Mouse (Mus musculus): ENCODE results near the gene Gm21750. TPM values are rescaled to one million over a fixed set of nuclear protein-coding genes. Genes with fewer than 3 reads are reported as not detected.
"Not testable (repeated sequence)": the region's sequence is repeated elsewhere in the genome, so short reads cannot be mapped to it uniquely, and the experiment has no call there.

Gm21750 gene
- not detected in 2 replicates for polyA plus RNA-seq (2012)

GRCm38 (mm10) chr14:73660925-73661324, at the start of gene Gm21750:
TSS of gene Gm21750 (plus strand) at chr14:73661225.
- H3K4me3 ChIP-seq (replicated peaks); H3K27me3 ChIP-seq (ENCODE audit: control insufficient read depth); H3K9me3 ChIP-seq (ENCODE audit: control insufficient read depth, low read length); H3K36me3 ChIP-seq (ENCODE audit: control insufficient read depth); H3K4me1 ChIP-seq (ENCODE audit: control insufficient read depth): not testable (repeated sequence)

- H3K4me3 ChIP-seq (replicated peaks); H3K36me3 ChIP-seq (ENCODE audit: control insufficient read depth); H3K4me1 ChIP-seq (ENCODE audit: control insufficient read depth); H3K27me3 ChIP-seq (ENCODE audit: control insufficient read depth); H3K9me3 ChIP-seq (ENCODE audit: control insufficient read depth, low read length): not testable (repeated sequence)
Measured at GRCm38 (mm10) chr14:73614961-73615360, 46.1 kb upstream of the Gm21750 start.

DNA sequence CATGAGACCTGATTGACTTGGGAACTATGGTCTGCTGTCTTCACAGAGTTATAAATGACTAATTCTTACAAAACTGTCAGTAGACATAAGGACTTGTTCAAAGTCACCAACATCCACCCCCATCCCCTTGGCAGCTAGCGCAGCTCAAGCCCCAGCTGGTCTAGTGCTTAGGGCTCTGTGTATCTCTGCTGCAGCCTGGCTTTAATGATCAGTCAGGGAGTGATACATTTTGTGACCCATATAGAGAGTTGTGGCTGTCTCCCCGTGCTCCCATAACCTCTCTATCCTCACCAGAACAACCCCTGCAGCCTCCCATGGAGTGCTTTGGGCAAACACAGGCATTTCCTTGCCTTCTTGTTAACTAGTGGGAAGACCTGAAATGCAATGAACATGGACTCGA, 40.1 kb upstream of the Gm21750 start:
- Histone ChIP-seq H3K4me3 (replicated peaks) (no peak overlapping the region), H3K27me3 (ENCODE audit: control insufficient read depth) (no peaks in the 10 kb centered on the region), H3K36me3 (ENCODE audit: control insufficient read depth) (no peaks in the 10 kb centered on the region), H3K9me3 (ENCODE audit: control insufficient read depth, low read length) (no peaks in the 10 kb centered on the region), H3K4me1 (ENCODE audit: control insufficient read depth) (no peaks in the 10 kb centered on the region)
- TF ChIP-seq TAL1 (IDR thresholded peaks at IDR 0.05; ENCODE audit: low read length) (no peak), GATA1 (IDR thresholded peaks at IDR 0.05; ENCODE audit: low read length) (no peak)

GRCm38 (mm10) chr14:73622988-73623387, 38.0 kb upstream of the Gm21750 start:
- TF ChIP-seq GATA1 (IDR thresholded peaks at IDR 0.05; ENCODE audit: low read length) (no peak), TAL1 (IDR thresholded peaks at IDR 0.05; ENCODE audit: low read length) (no peak)
- no peaks in the 10 kb centered on the region for H3K36me3 ChIP-seq (ENCODE audit: control insufficient read depth)
- no peaks in the 10 kb centered on the region for H3K27me3 ChIP-seq (ENCODE audit: control insufficient read depth)
- no peaks in the 10 kb centered on the region for H3K9me3 ChIP-seq (ENCODE audit: control insufficient read depth, low read length)
- H3K4me3 ChIP-seq (replicated peaks) = no peak overlapping the region
- no peaks in the 10 kb centered on the region for H3K4me1 ChIP-seq (ENCODE audit: control insufficient read depth)

- no peak for TF ChIP-seq TAL1 (IDR thresholded peaks at IDR 0.05; ENCODE audit: low read length)
- TF ChIP-seq GATA1 (IDR thresholded peaks at IDR 0.05; ENCODE audit: low read length) = no peak
- H3K36me3 ChIP-seq (ENCODE audit: control insufficient read depth) = no peaks in the 10 kb centered on the region
- H3K27me3 ChIP-seq (ENCODE audit: control insufficient read depth) = no peaks in the 10 kb centered on the region
- no peaks in the 10 kb centered on the region for H3K9me3 ChIP-seq (ENCODE audit: control insufficient read depth, low read length)
- no peaks in the 10 kb centered on the region for H3K4me1 ChIP-seq (ENCODE audit: control insufficient read depth)
- no peak overlapping the region for H3K4me3 ChIP-seq (replicated peaks)
Measured at GRCm38 (mm10) chr14:73625469-73625868, 35.6 kb upstream of the Gm21750 start.

GRCm38 (mm10) chr14:73631511-73631910, 29.5 kb upstream of the Gm21750 start:
- no peaks in the 10 kb centered on the region for H3K4me1 ChIP-seq (ENCODE audit: control insufficient read depth)
- no peak overlapping the region for H3K4me3 ChIP-seq (replicated peaks)
- no peaks in the 10 kb centered on the region for H3K27me3 ChIP-seq (ENCODE audit: control insufficient read depth)
- TF ChIP-seq TAL1 (IDR thresholded peaks at IDR 0.05; ENCODE audit: low read length) (no peak), GATA1 (IDR thresholded peaks at IDR 0.05; ENCODE audit: low read length) (no peak)
- H3K9me3 ChIP-seq (ENCODE audit: control insufficient read depth, low read length) = no peaks in the 10 kb centered on the region
- H3K36me3 ChIP-seq (ENCODE audit: control insufficient read depth) = no peaks in the 10 kb centered on the region

- no peaks in the 10 kb centered on the region for H3K9me3 ChIP-seq (ENCODE audit: control insufficient read depth, low read length)
- no peak overlapping the region for H3K4me3 ChIP-seq (replicated peaks)
- no peaks in the 10 kb centered on the region for H3K36me3 ChIP-seq (ENCODE audit: control insufficient read depth)
- TF ChIP-seq GATA1 (IDR thresholded peaks at IDR 0.05; ENCODE audit: low read length) (no peak), TAL1 (IDR thresholded peaks at IDR 0.05; ENCODE audit: low read length) (no peak)
- H3K4me1 ChIP-seq (ENCODE audit: control insufficient read depth) = no peaks in the 10 kb centered on the region
- no peaks in the 10 kb centered on the region for H3K27me3 ChIP-seq (ENCODE audit: control insufficient read depth)
Measured at GRCm38 (mm10) chr14:73632648-73633263, 28.3 kb upstream of the Gm21750 start.

GRCm38 (mm10) chr14:73634356-73634755, 26.7 kb upstream of the Gm21750 start:
- Histone ChIP-seq H3K4me3 (replicated peaks) (no peak overlapping the region), H3K27me3 (ENCODE audit: control insufficient read depth) (no peaks in the 10 kb centered on the region), H3K4me1 (ENCODE audit: control insufficient read depth) (no peaks in the 10 kb centered on the region), H3K36me3 (ENCODE audit: control insufficient read depth) (no peaks in the 10 kb centered on the region), H3K9me3 (ENCODE audit: control insufficient read depth, low read length) (no peaks in the 10 kb centered on the region)
- TF ChIP-seq GATA1 (IDR thresholded peaks at IDR 0.05; ENCODE audit: low read length) (no peak), TAL1 (IDR thresholded peaks at IDR 0.05; ENCODE audit: low read length) (no peak)

DNA sequence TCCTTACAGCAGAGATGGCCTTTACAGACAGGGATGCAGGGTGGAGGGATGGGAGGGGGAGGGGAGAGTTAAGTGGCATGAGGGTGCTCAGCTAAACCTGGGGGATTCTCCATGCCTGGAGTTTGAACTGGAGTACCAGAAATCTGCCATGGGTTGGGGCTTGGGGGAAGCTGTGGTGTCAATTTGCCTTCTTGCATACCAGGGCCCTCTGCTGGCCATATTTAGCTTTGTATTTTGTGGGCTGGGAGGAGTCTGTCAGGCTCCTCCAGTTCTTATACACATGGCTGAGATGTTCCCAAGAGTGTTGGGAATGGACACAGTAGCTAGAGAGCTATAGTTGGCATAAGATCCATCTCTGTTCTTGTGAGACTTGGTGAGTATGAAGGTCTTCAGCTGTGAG, 23.6 kb upstream of the Gm21750 start:
- no peaks in the 10 kb centered on the region for H3K4me1 ChIP-seq (ENCODE audit: control insufficient read depth)
- TF ChIP-seq GATA1 (IDR thresholded peaks at IDR 0.05; ENCODE audit: low read length) = no peak
- TF ChIP-seq TAL1 (IDR thresholded peaks at IDR 0.05; ENCODE audit: low read length) = no peak
- no peaks in the 10 kb centered on the region for H3K9me3 ChIP-seq (ENCODE audit: control insufficient read depth, low read length)
- no peaks in the 10 kb centered on the region for H3K36me3 ChIP-seq (ENCODE audit: control insufficient read depth)
- H3K27me3 ChIP-seq (ENCODE audit: control insufficient read depth) = no peaks in the 10 kb centered on the region
- no peak overlapping the region for H3K4me3 ChIP-seq (replicated peaks)

- H3K9me3 ChIP-seq (ENCODE audit: control insufficient read depth, low read length) = no peaks in the 10 kb centered on the region
- H3K4me1 ChIP-seq (ENCODE audit: control insufficient read depth) = no peaks in the 10 kb centered on the region
- TF ChIP-seq TAL1 (IDR thresholded peaks at IDR 0.05; ENCODE audit: low read length) = no peak
- no peak for TF ChIP-seq GATA1 (IDR thresholded peaks at IDR 0.05; ENCODE audit: low read length)
- H3K4me3 ChIP-seq (replicated peaks) = no peak overlapping the region
- H3K27me3 ChIP-seq (ENCODE audit: control insufficient read depth) = no peaks in the 10 kb centered on the region
- H3K36me3 ChIP-seq (ENCODE audit: control insufficient read depth) = no peaks in the 10 kb centered on the region
Measured at GRCm38 (mm10) chr14:73650179-73650578, 10.8 kb upstream of the Gm21750 start.

Measured in erythroblast, embryonic 14.5 days (primary cell).